Mouse (Mus musculus) ES-Bruce4 (cell line): ENCODE results near the gene Cers5. TPM values are rescaled to one million over a fixed set of nuclear protein-coding genes. Genes with fewer than 3 reads are reported as not detected.
A peak's percentile ranks its signal among the peaks of the same experiment; 100 is the strongest.

Experiments
- H3K27ac ChIP-seq: 2 replicates; pipeline ENCODE4 v1.5.1; 2012; ENCODE audit warnings: low read length, inconsistent platforms; ENCODE audit not compliant: insufficient read depth
- H3K27me3 ChIP-seq: 2 replicates; pipeline ENCODE4 v1.6.1; 2012; ENCODE audit warnings: mild to moderate bottlenecking, low read length, inconsistent platforms; ENCODE audit not compliant: control insufficient read depth, poor library complexity, insufficient read depth, severe bottlenecking
- H3K36me3 ChIP-seq: 2 replicates; pipeline ENCODE4 v1.6.1; 2012; ENCODE audit warnings: inconsistent platforms, mild to moderate bottlenecking, low read length, moderate library complexity; ENCODE audit not compliant: control insufficient read depth, poor library complexity, insufficient read depth, severe bottlenecking
- H3K4me1 ChIP-seq: one replicate; pipeline ENCODE4 v1.8.1; 2011; ENCODE audit warnings: low read length; ENCODE audit not compliant: control insufficient read depth, insufficient read depth
- H3K4me3 ChIP-seq: 2 replicates; pipeline ENCODE4 v1.5.1; 2011; ENCODE audit warnings: low read depth, mild to moderate bottlenecking, low read length
- H3K9ac ChIP-seq: 2 replicates; pipeline ENCODE4 v1.6.1; 2012; ENCODE audit warnings: low read depth, mild to moderate bottlenecking, inconsistent platforms; ENCODE audit not compliant: poor library complexity, severe bottlenecking
- H3K9me3 ChIP-seq: replicated peaks from 2 replicates; pipeline ENCODE4 v1.6.1; 2012; ENCODE audit warnings: mild to moderate bottlenecking, low read length, inconsistent platforms; ENCODE audit not compliant: control insufficient read depth, poor library complexity, insufficient read depth, severe bottlenecking
- CTCF ChIP-seq: IDR thresholded peaks from one replicate; pipeline ENCODE4 v1.8.1; 2011; ENCODE audit warnings: low read depth, low read length
- POLR2A ChIP-seq: IDR thresholded peaks from one replicate; pipeline ENCODE4 v1.8.1; 2011; ENCODE audit warnings: low read length; ENCODE audit not compliant: insufficient read depth
- polyA plus RNA-seq: library from polyadenylated mRNA; stranded (reverse); fragments of >200 nt; gene quantifications from 2 replicates; pipeline ENCODE4 v1.2.4, GENCODE M21; 2011; ENCODE audit warnings: low read depth; ENCODE audit not compliant: missing spikeins, insufficient read depth, insufficient read length

Gene Cers5
- polyA plus RNA-seq, 1 experiment: 49.5 TPM

DNA sequence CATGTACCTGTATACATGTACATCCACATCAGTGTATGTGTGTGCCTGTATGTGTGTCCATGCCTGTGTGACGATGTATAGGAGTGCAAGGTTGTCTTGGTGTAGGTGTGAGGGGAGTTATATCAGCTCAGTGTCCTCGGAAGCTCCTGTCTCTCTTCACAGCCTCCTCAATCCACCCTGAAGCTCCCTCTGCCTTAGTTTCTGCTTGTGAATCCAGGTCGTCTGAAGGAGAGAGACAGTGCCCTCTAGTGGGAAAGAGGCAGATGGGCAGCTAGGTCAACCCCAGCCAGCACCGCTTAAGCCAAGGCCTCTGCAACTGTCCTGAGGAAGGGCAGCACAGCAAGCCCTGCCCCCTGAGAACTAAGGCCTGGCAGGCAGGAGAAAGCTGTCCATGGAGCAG lies 84.0 kb downstream of the Cers5 start:
- Histone ChIP-seq H3K4me1 (no peaks in the 10 kb centered on the region), H3K27me3 (no peaks in the 10 kb centered on the region), H3K36me3 (no peaks in the 10 kb centered on the region), H3K4me3 (no peak overlapping the region), H3K9ac (no peak overlapping the region), H3K9me3 (no peaks in the 10 kb centered on the region), H3K27ac (no peak overlapping the region)
- TF ChIP-seq POLR2A (no peak), CTCF (peak; percentile 96)

Other genes with a start within 250 kb of the Cers5 start
- 0.72 and 0.90 TPM in 2 replicates for gene Faim2, start 244.7 kb downstream of the Cers5 start, polyA plus RNA-seq
- gene Aqp2, start 193.8 kb downstream of the Cers5 start, polyA plus RNA-seq: not detected in 2 replicates
- gene Aqp5, start 182.1 kb downstream of the Cers5 start, polyA plus RNA-seq: not detected in 2 replicates
- gene Aqp6, start 171.5 kb downstream of the Cers5 start, polyA plus RNA-seq: 0.32 and 0.42 TPM in 2 replicates
- 122 and 134 TPM in 2 replicates for gene Racgap1, start 121.2 kb downstream of the Cers5 start, polyA plus RNA-seq
- 3.9 and 4.1 TPM in 2 replicates for gene Asic1, start 102.5 kb downstream of the Cers5 start, polyA plus RNA-seq
- gene Smarcd1, start 70.8 kb downstream of the Cers5 start, polyA plus RNA-seq: 92.3 and 100 TPM in 2 replicates
- gene Gm17349, start 67.4 kb downstream of the Cers5 start, polyA plus RNA-seq: not detected in 2 replicates
- gene Gpd1, start 55.4 kb downstream of the Cers5 start, polyA plus RNA-seq: 0.28 and 1.9 TPM in 2 replicates
- gene Cox14, start 47.3 kb downstream of the Cers5 start, polyA plus RNA-seq: 36.3 and 37.8 TPM in 2 replicates
- 104 and 113 TPM in 2 replicates for gene Lima1, start 102.6 kb upstream of the Cers5 start, polyA plus RNA-seq
- 0.06 and 0.33 TPM in 2 replicates for gene Fam186a, start 194.2 kb upstream of the Cers5 start, polyA plus RNA-seq
- 130 and 144 TPM in 2 replicates for gene Larp4, start 197.2 kb upstream of the Cers5 start, polyA plus RNA-seq